In genomic region chr2:146606170-146606569, GRCm38 (mm10) we compare ENCODE assay signal across 20 mouse cellular contexts.
DNase-seq lines count a peak whose midpoint lies in the region; ATAC-seq and TF ChIP-seq lines count a peak whose summit lies in the region.
"Had no signal": no experiment of that assay in that cellular context is flagged by ENCODE, and none has a peak within 500 bp of the region (broad histone marks: within the 10 kb centered on the region; RNA-seq: fewer than 3 reads in every experiment).

No protein-coding gene starts in this region.

- ATAC-seq in CD4-positive, CD25-positive, alpha-beta regulatory T cell, adult 4 months, result peak; percentile 54
- 0 out of 2 replicates have a peak, but pooled peaks have one; percentile 9 for ATAC-seq in megakaryocyte, adult 5-6 weeks (ENCODE audit: poor library complexity, severe bottlenecking)
- ATAC-seq: forebrain, embryonic 14.5 days; hindbrain, embryonic 16.5 days had no signal

- no peaks in the 10 kb centered on the region for H3K79me2 ChIP-seq in MEL (ENCODE audit: control insufficient read depth, insufficient read depth, low read length, poor library complexity)

- DNase-seq in MEL (ENCODE audit: low read depth, low spot score), result peak; percentile 42
- DNase-seq in kidney, adult 8-10 months, result no peak
- no peak for DNase-seq in cerebellum, adult 8-10 months
- DNase-seq in right cerebral cortex, postnatal 14 days, result no peak
- DNase-seq: adrenal gland, postnatal 10 days; cerebellum, adult 11 months; cerebellum, adult 9-10 months; cerebellum, postnatal 36 days; gastrocnemius, adult 2 months; gastrocnemius, postnatal 36 days; heart, adult 11 months; heart, postnatal 36 days had no signal

- no peak overlapping the region for H3K9ac ChIP-seq in MEL (ENCODE audit: control insufficient read depth, low read depth, low read length, poor library complexity, severe bottlenecking)
- H3K9ac ChIP-seq: embryonic facial prominence, embryonic 15.5 days; heart, embryonic 13.5 days had no signal

- no peak for TF ChIP-seq POLR2A in MEL (IDR thresholded peaks at IDR 0.05; ENCODE audit: control insufficient read depth in 1 of 2, insufficient read depth in 1 of 2, low read depth in 1 of 2, low read length in 2 of 2, poor library complexity in 1 of 2)

- TF ChIP-seq EP300 in MEL (IDR thresholded peaks at IDR 0.05; ENCODE audit: low read depth in 1 of 2, low read length in 2 of 2), result no peak

- no peaks in the 10 kb centered on the region for H3K36me3 ChIP-seq in MEL (ENCODE audit: control insufficient read depth in 1 of 2, insufficient read depth in 2 of 2, low read length in 2 of 2)
- H3K36me3 ChIP-seq: embryonic facial prominence, embryonic 15.5 days; forebrain, embryonic 10.5 days; heart, embryonic 13.5 days had no signal

- H3K4me1 ChIP-seq in MEL (ENCODE audit: control insufficient read depth in 1 of 2, insufficient read depth in 2 of 2, low read length in 2 of 2), result no peaks in the 10 kb centered on the region
- H3K4me1 ChIP-seq: embryonic facial prominence, embryonic 15.5 days; forebrain, embryonic 10.5 days; heart, embryonic 13.5 days had no signal

- no peak for TF ChIP-seq CTCF in MEL (IDR thresholded peaks at IDR 0.05 in 2 of 3, conservative IDR thresholded peaks at IDR 0.05 in 1 of 3; ENCODE audit: control insufficient read depth in 1 of 3, insufficient read depth in 1 of 3, low read depth in 2 of 3, low read length in 3 of 3, poor library complexity in 1 of 3, severe bottlenecking in 1 of 3)

- H3K27ac ChIP-seq in MEL (ENCODE audit: control insufficient read depth, low read depth, low read length), result no peak overlapping the region
- H3K27ac ChIP-seq: embryonic facial prominence, embryonic 15.5 days; forebrain, embryonic 10.5 days; gastrocnemius, adult 2 months; heart, embryonic 13.5 days had no signal

- H3K9me3 ChIP-seq in MEL (replicated peaks; ENCODE audit: insufficient read depth, low read length), result no peaks in the 10 kb centered on the region
- H3K9me3 ChIP-seq: embryonic facial prominence, embryonic 15.5 days; forebrain, embryonic 10.5 days had no signal

- TF ChIP-seq RAD21 in MEL (IDR thresholded peaks at IDR 0.05; ENCODE audit: low read depth, low read length), result no peak; the same call in 1 of the 2 replicates

- H3K27me3 ChIP-seq in MEL (ENCODE audit: control insufficient read depth in 1 of 2, insufficient read depth in 2 of 2, low read length in 2 of 2), result no peaks in the 10 kb centered on the region
- H3K27me3 ChIP-seq: embryonic facial prominence, embryonic 15.5 days; heart, embryonic 13.5 days had no signal

- H3K4me3 ChIP-seq in MEL (ENCODE audit: control insufficient read depth in 1 of 2, insufficient read depth in 1 of 2, low read depth in 2 of 2, low read length in 2 of 2), result peak overlapping the region; percentile 3 to 7; a peak in 3 of 4 replicates
- H3K4me3 ChIP-seq: embryonic facial prominence, embryonic 15.5 days; erythroblast, embryonic 14.5 days; forebrain, embryonic 10.5 days; gastrocnemius, adult 2 months; heart, embryonic 13.5 days had no signal

TF ChIP-seq in MEL, 35 proteins besides CTCF, POLR2A, EP300 and RAD21:
- peak; percentile 63 for TF ChIP-seq ETS1 (IDR thresholded peaks at IDR 0.05; ENCODE audit: low read depth, low read length)
- TF ChIP-seq RCOR1 (IDR thresholded peaks at IDR 0.05; ENCODE audit: low read depth, low read length), result no peak
